Mouse (Mus musculus) heart, embryonic 12.5 days (tissue): ENCODE measurements around the gene Slc25a51. TPM values are rescaled to one million over a fixed set of nuclear protein-coding genes. Genes with fewer than 3 reads are reported as not detected.
"Not testable (repeated sequence)": the region's sequence is repeated elsewhere in the genome, so short reads cannot be mapped to it uniquely, and the experiment has no call there.

Source experiments
- ATAC-seq: fragments of 200-750 bp; cut with Nextera tagmentation; 2 replicates; pipeline ENCODE4 v1.8.0; 2017; ENCODE audit warnings: moderate TSS enrichment, moderate library complexity; ENCODE audit not compliant: insufficient number of reproducible peaks, low FRiP score
- H3K27ac ChIP-seq: fragments of 300-500 bp; sonication (generic); 2 replicates; pipeline ENCODE4 v1.5.1; 2016; ENCODE audit warnings: mild to moderate bottlenecking, moderate library complexity; ENCODE audit not compliant: poor library complexity, severe bottlenecking
- H3K27me3 ChIP-seq: fragments of 300-500 bp; sonication (generic); replicated peaks from 2 replicates; pipeline ENCODE4 v1.6.1; 2016; ENCODE audit warnings: mild to moderate bottlenecking, moderate library complexity
- H3K36me3 ChIP-seq: fragments of 300-500 bp; sonication (generic); 2 replicates; pipeline ENCODE4 v1.6.1; 2016; ENCODE audit warnings: mild to moderate bottlenecking, moderate library complexity
- H3K4me1 ChIP-seq: fragments of 300-500 bp; sonication (generic); replicated peaks from 2 replicates; pipeline ENCODE4 v1.6.1; 2016; ENCODE audit warnings: mild to moderate bottlenecking
- H3K4me2 ChIP-seq: fragments of 300-500 bp; sonication (generic); 2 replicates; pipeline ENCODE4 v1.6.1; 2016; ENCODE audit warnings: mild to moderate bottlenecking, moderate library complexity
- H3K4me3 ChIP-seq: fragments of 300-500 bp; sonication (generic); 2 replicates; pipeline ENCODE4 v1.5.1; 2016; ENCODE audit warnings: mild to moderate bottlenecking
- H3K9ac ChIP-seq: fragments of 300-500 bp; sonication (generic); 2 replicates; pipeline ENCODE4 v1.6.1; 2016; ENCODE audit warnings: mild to moderate bottlenecking, moderate library complexity
- H3K9me3 ChIP-seq: fragments of 300-500 bp; sonication (generic); replicated peaks from 2 replicates; pipeline ENCODE4 v1.6.1; 2016; ENCODE audit warnings: mild to moderate bottlenecking, moderate library complexity
- WGBS: fragments of 180-500 bp; shearing (Covaris S2); methylation state at CpG from one replicate; pipeline ENCODE4 v1.1.7; 2016; 5-methylcytosine and 5-hydroxymethylcytosine counted together
- polyA plus RNA-seq: library from polyadenylated mRNA; unstranded; fragments of >200 nt; fragmentation: Nextera tagmentation; extraction: Ambion mirVana; gene quantifications from 2 replicates; pipeline ENCODE4 v1.2.1, GENCODE M21; 2016

The Slc25a51 gene
- polyA plus RNA-seq, 1 experiment from 2014 or later, result 73.4 TPM

DNA sequence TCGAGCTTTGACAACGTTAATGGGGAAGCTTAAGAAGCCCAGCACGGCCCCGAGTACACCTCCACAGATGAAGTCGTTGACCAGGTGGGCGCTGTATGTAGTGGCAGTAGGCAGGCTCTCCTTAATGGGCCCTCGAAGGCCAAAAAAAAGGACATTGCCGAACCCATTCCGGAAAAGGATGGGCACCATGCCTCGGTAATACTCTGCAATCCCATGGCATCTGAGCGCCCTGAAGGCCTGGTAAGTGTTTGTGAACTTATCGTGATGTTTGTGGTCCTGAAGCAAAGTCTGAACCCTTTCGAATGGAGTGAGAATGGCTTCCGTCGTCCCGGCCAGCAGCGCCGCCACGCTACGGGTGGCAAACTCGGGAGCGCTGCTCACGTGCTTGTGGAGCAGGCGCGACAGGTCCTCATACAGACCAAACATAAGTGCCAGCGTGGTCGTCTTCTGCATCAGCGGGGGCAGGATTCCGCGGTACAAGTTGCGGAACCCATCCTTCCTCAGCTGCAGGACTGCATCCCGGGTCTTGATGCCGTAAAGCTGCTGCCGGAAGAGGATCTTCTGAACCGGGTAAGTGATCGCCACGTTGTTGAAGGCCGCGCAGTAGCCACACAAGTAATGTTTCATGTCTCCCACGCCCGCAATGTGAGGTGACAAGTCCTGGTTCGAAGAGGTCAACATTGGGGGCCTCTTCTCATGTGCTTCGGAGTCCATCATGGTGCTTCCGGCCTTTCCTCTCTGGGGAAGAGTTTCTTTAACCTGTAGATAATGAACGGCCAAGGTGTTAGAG, 8.9 kb downstream of the Slc25a51 start:
- no peak overlapping the region for H3K4me3 ChIP-seq
- no peak overlapping the region for H3K9ac ChIP-seq
- no peaks in the 10 kb centered on the region for H3K27me3 ChIP-seq
- no peak overlapping the region for H3K4me2 ChIP-seq
- no peak for ATAC-seq
- no peak overlapping the region for H3K27ac ChIP-seq
- WGBS, result 94% methylated on average over 45 of the region's 45 CpGs
- peaks cover 24% of the 10 kb centered on the region for H3K4me1 ChIP-seq
- H3K36me3 ChIP-seq, result peaks cover 76% of the 10 kb centered on the region
- no peaks in the 10 kb centered on the region for H3K9me3 ChIP-seq

GRCm38 (mm10) chr4:45398315-45398714, 10.3 kb downstream of the Slc25a51 start:
- not testable (repeated sequence) for H3K4me3 ChIP-seq, H3K27ac ChIP-seq

GRCm38 (mm10) chr4:45396211-45396610, 12.4 kb downstream of the Slc25a51 start:
- H3K27me3 ChIP-seq, H3K9ac ChIP-seq, ATAC-seq, H3K4me3 ChIP-seq, H3K9me3 ChIP-seq, H3K4me1 ChIP-seq, H3K4me2 ChIP-seq, H3K27ac ChIP-seq: not testable (repeated sequence)
- 84% methylated on average over 6 of the region's 6 CpGs for WGBS
- H3K36me3 ChIP-seq, result peaks cover 51% of the 10 kb centered on the region

More at GRCm38 (mm10) chr4:45398315-45398714, 10.3 kb downstream of the Slc25a51 start:
- H3K4me1 ChIP-seq, result peaks cover 14% of the 10 kb centered on the region
- H3K36me3 ChIP-seq, result peaks cover 64% of the 10 kb centered on the region
- whole genome bisulfite sequencing, result 75% methylated on average over 5 of the region's 5 CpGs
- H3K4me2 ChIP-seq, H3K27me3 ChIP-seq, H3K9me3 ChIP-seq, ATAC-seq, H3K9ac ChIP-seq: not testable (repeated sequence)

DNA sequence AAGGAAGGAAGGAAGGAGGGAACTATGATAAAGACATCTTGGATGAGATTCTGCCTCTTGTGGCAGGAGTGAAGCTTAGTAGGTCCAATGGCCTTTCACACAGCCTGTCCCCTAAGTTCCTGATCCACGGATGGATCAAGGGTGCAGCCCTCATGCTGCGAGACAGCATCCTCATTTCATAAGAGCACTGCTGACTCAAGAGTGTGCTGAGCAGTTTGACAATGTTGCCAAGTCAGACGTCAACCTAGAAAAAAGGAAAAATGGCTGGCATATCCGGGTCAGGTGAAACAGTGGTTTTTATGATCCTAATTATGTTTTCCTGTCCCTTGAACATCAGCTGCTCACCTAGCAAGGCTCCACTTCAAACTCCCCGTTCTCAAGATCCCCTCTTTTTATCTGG, 14.9 kb downstream of the Slc25a51 start:
- H3K9me3 ChIP-seq, result no peaks in the 10 kb centered on the region
- ATAC-seq, result no peak
- H3K36me3 ChIP-seq, result peaks cover 28% of the 10 kb centered on the region
- H3K27me3 ChIP-seq, result no peaks in the 10 kb centered on the region
- H3K9ac ChIP-seq, result no peak overlapping the region
- H3K27ac ChIP-seq, result no peak overlapping the region
- no peak overlapping the region for H3K4me3 ChIP-seq
- H3K4me1 ChIP-seq, result peaks cover under 1% of the 10 kb centered on the region; the same call in 1 of the 2 replicates
- WGBS, result 80% methylated on average over 5 of the region's 5 CpGs
- H3K4me2 ChIP-seq, result no peak overlapping the region

- peaks cover 21% of the 10 kb centered on the region for H3K36me3 ChIP-seq
- no peak overlapping the region for H3K4me2 ChIP-seq
- H3K9ac ChIP-seq, result no peak overlapping the region
- WGBS, result 81% methylated on average over 8 of the region's 8 CpGs
- no peaks in the 10 kb centered on the region for H3K27me3 ChIP-seq
- H3K9me3 ChIP-seq, result no peaks in the 10 kb centered on the region
- no peak for ATAC-seq
- no peak overlapping the region for H3K27ac ChIP-seq
- no peak overlapping the region for H3K4me3 ChIP-seq
- no peaks in the 10 kb centered on the region for H3K4me1 ChIP-seq
These were observed 15.6 kb downstream of the Slc25a51 start for GRCm38 (mm10) chr4:45392994-45393393.

DNA sequence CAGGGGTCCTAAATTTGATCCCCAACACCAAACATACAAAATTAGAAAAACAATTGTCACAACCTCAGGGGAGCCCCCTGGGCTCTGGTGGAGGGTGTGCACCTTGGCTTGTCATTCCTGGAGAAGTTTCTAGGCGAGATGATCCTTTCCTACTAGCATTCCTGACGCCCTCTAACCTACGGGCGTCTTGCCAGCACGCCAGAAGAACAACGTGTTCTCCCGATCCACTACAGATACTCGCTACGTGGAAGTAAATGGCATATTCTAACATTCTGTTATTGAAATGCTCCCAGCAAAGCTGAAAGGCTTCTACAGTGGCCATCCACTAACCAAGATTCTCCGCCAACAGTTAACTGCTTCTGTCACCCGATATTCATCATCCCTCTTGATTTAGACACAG, 16.0 kb downstream of the Slc25a51 start:
- no peaks in the 10 kb centered on the region for H3K27me3 ChIP-seq
- peaks cover 17% of the 10 kb centered on the region for H3K36me3 ChIP-seq
- H3K4me2 ChIP-seq, result no peak overlapping the region
- H3K9me3 ChIP-seq, result no peaks in the 10 kb centered on the region
- H3K27ac ChIP-seq, result no peak overlapping the region
- H3K4me3 ChIP-seq, result no peak overlapping the region
- H3K9ac ChIP-seq, result no peak overlapping the region
- no peak for ATAC-seq
- 63% methylated on average over 11 of the region's 11 CpGs for WGBS
- no peaks in the 10 kb centered on the region for H3K4me1 ChIP-seq

- Histone ChIP-seq H3K9me3 (no peaks in the 10 kb centered on the region), H3K4me3 (no peak overlapping the region), H3K36me3 (peaks cover 12% of the 10 kb centered on the region), H3K4me1 (no peaks in the 10 kb centered on the region), H3K9ac (no peak overlapping the region), H3K27me3 (no peaks in the 10 kb centered on the region), H3K27ac (no peak overlapping the region), H3K4me2 (no peak overlapping the region)
- no peak for ATAC-seq
- WGBS, result 70% methylated on average over 4 of the region's 4 CpGs
These were observed 16.5 kb downstream of the Slc25a51 start for GRCm38 (mm10) chr4:45392099-45392498.

GRCm38 (mm10) chr4:45387296-45387695, 21.3 kb downstream of the Slc25a51 start:
- 84% methylated on average over 5 of the region's 5 CpGs for WGBS
- H3K4me3 ChIP-seq, result not testable (repeated sequence)

GRCm38 (mm10) chr4:45382133-45382532, 26.4 kb downstream of the Slc25a51 start:
- not testable (repeated sequence) for H3K27ac ChIP-seq, ATAC-seq, H3K9ac ChIP-seq, H3K9me3 ChIP-seq, H3K4me3 ChIP-seq, H3K4me2 ChIP-seq, H3K27me3 ChIP-seq, H3K4me1 ChIP-seq
- 37% methylated on average over 2 of the region's 2 CpGs for WGBS
- peaks cover 12% of the 10 kb centered on the region for H3K36me3 ChIP-seq

More at GRCm38 (mm10) chr4:45387296-45387695, 21.3 kb downstream of the Slc25a51 start:
- H3K36me3 ChIP-seq, H3K27me3 ChIP-seq, H3K9ac ChIP-seq, H3K9me3 ChIP-seq, ATAC-seq, H3K4me2 ChIP-seq, H3K4me1 ChIP-seq, H3K27ac ChIP-seq: not testable (repeated sequence)

GRCm38 (mm10) chr4:45380903-45381580, 27.5 kb downstream of the Slc25a51 start:
- not testable (repeated sequence) for H3K4me1 ChIP-seq, H3K9ac ChIP-seq, H3K27ac ChIP-seq, H3K4me3 ChIP-seq, ATAC-seq, H3K9me3 ChIP-seq, H3K4me2 ChIP-seq, H3K27me3 ChIP-seq
- peaks cover 22% of the 10 kb centered on the region for H3K36me3 ChIP-seq
- 86% methylated on average over 10 of the region's 10 CpGs for WGBS

DNA sequence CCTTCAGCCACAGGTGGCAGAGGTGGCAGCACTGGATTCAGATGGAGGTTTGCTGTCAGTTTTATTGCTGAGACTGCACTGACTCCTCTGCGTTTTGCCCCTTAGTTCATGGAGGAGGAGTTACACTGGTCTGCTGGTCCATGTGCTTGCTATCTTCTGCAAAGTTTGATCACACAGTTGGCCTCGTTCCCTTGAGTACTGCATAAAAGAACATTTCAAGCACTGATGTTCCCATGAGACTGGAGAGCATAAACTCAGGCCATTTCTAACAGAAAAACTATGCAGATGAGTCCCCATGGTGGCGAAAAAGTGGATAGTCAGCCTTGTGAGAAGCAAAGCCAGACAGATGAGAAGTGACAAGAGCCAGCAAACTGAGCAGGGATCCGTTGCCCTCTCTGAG, 32.0 kb downstream of the Slc25a51 start:
- H3K9me3 ChIP-seq, result no peaks in the 10 kb centered on the region
- H3K36me3 ChIP-seq, result peaks cover 62% of the 10 kb centered on the region
- H3K4me3 ChIP-seq, result no peak overlapping the region
- no peak overlapping the region for H3K9ac ChIP-seq
- no peak overlapping the region for H3K27ac ChIP-seq
- H3K4me2 ChIP-seq, result no peak overlapping the region
- ATAC-seq, result no peak
- H3K4me1 ChIP-seq, result no peaks in the 10 kb centered on the region
- no peaks in the 10 kb centered on the region for H3K27me3 ChIP-seq
- WGBS, result 84% methylated on average over 4 of the region's 4 CpGs
